ENCODE assay signal across 19 mouse cellular contexts in genomic region chr1:55706933-55707332, GRCm38 (mm10).
DNase-seq lines count a peak whose midpoint lies in the region; ATAC-seq lines count a peak whose summit lies in the region.
"Had no signal": no experiment of that assay in that cellular context is flagged by ENCODE, and none has a peak within 500 bp of the region (broad histone marks: within the 10 kb centered on the region; RNA-seq: fewer than 3 reads in every experiment).

No protein-coding gene starts in this region.

- ATAC-seq in liver, embryonic 16.5 days (ENCODE audit: low read depth): peak; percentile 37; the same call in 1 of the 2 replicates
- no peak for ATAC-seq in liver, embryonic 11.5 days (replicated peaks; ENCODE audit: low FRiP score)
- ATAC-seq: lung, postnatal 0 days had no signal

- DNase-seq in liver, embryonic 11.5 days (ENCODE audit: low spot score): no peak
- peak; percentile 30 for DNase-seq in fat pad, adult 2 months (ENCODE audit: extremely low read depth, low read depth, low spot score)
- peak; percentile 93 for DNase-seq in kidney, adult 9 months
- DNase-seq in kidney, postnatal 36 days: peak; percentile 51 to 82
- no peak for DNase-seq in embryo, embryonic 9.5 days (ENCODE audit: extremely low spot score)
- no peak for DNase-seq in MN1 (ENCODE audit: low spot score)
- DNase-seq: adrenal gland, adult 8-10 months; cerebellum, adult 18-20 months; gastrocnemius, postnatal 36 days; heart, postnatal 14 days; liver, embryonic 13.5 days; right cerebral cortex, postnatal 14 days had no signal

- H3K27ac ChIP-seq in liver, embryonic 16.5 days (ENCODE audit: low read length): no peak overlapping the region
- H3K27ac ChIP-seq in liver, embryonic 11.5 days (ENCODE audit: low read depth, low read length): no peak overlapping the region
- H3K27ac ChIP-seq: embryonic facial prominence, embryonic 15.5 days; forebrain, embryonic 12.5 days; hindbrain, embryonic 13.5 days; liver, embryonic 13.5 days; neural tube, embryonic 13.5 days had no signal

- no peaks in the 10 kb centered on the region for H3K4me1 ChIP-seq in liver, embryonic 16.5 days (ENCODE audit: control insufficient read depth, low read depth, low read length)
- H3K4me1 ChIP-seq in liver, embryonic 11.5 days (replicated peaks; ENCODE audit: control insufficient read depth, insufficient read depth, low read length): no peaks in the 10 kb centered on the region
- H3K4me1 ChIP-seq: embryonic facial prominence, embryonic 15.5 days; liver, embryonic 13.5 days; megakaryocyte, embryonic 14.5 days had no signal

- H3K4me3 ChIP-seq in liver, embryonic 16.5 days (ENCODE audit: low read depth, low read length): no peak overlapping the region
- no peak overlapping the region for H3K4me3 ChIP-seq in liver, embryonic 11.5 days (ENCODE audit: low read depth, low read length)
- H3K4me3 ChIP-seq: embryonic facial prominence, embryonic 15.5 days; forebrain, embryonic 12.5 days; hindbrain, embryonic 13.5 days; liver, embryonic 13.5 days; megakaryocyte, embryonic 14.5 days; neural tube, embryonic 13.5 days had no signal

- 26% methylated on average over 1 of the region's 1 CpGs for WGBS in liver, embryonic 16.5 days (ENCODE audit: insufficient replicate concordance)
- 57% methylated on average over 1 of the region's 1 CpGs for WGBS in liver, embryonic 11.5 days

- no peak overlapping the region for H3K9ac ChIP-seq in liver, embryonic 16.5 days (ENCODE audit: low read depth, low read length)
- H3K9ac ChIP-seq in liver, embryonic 11.5 days (ENCODE audit: low read depth, low read length): no peak overlapping the region
- H3K9ac ChIP-seq: embryonic facial prominence, embryonic 15.5 days; forebrain, embryonic 12.5 days; hindbrain, embryonic 13.5 days; liver, embryonic 13.5 days; neural tube, embryonic 13.5 days had no signal

- no peak overlapping the region for H3K4me2 ChIP-seq in liver, embryonic 16.5 days (ENCODE audit: low read depth, low read length)
- no peak overlapping the region for H3K4me2 ChIP-seq in liver, embryonic 11.5 days
- H3K4me2 ChIP-seq: embryonic facial prominence, embryonic 15.5 days; forebrain, embryonic 12.5 days; hindbrain, embryonic 13.5 days; liver, embryonic 13.5 days; neural tube, embryonic 13.5 days had no signal

- H3K27me3 ChIP-seq in liver, embryonic 16.5 days (ENCODE audit: control insufficient read depth, insufficient read depth, low read depth, low read length): no peaks in the 10 kb centered on the region
- H3K27me3 ChIP-seq in liver, embryonic 11.5 days (replicated peaks; ENCODE audit: control insufficient read depth, insufficient read depth, low read length): no peaks in the 10 kb centered on the region
- H3K27me3 ChIP-seq: embryonic facial prominence, embryonic 15.5 days; forebrain, embryonic 12.5 days; hindbrain, embryonic 13.5 days; liver, embryonic 13.5 days; megakaryocyte, embryonic 14.5 days; neural tube, embryonic 13.5 days had no signal

- H3K9me3 ChIP-seq in liver, embryonic 16.5 days (replicated peaks; ENCODE audit: control insufficient read depth, low read length): no peaks in the 10 kb centered on the region
- H3K9me3 ChIP-seq in liver, embryonic 11.5 days (ENCODE audit: control insufficient read depth, low read length): no peaks in the 10 kb centered on the region
- H3K9me3 ChIP-seq: embryonic facial prominence, embryonic 15.5 days; forebrain, embryonic 12.5 days; hindbrain, embryonic 13.5 days; liver, embryonic 13.5 days; megakaryocyte, embryonic 14.5 days; neural tube, embryonic 13.5 days had no signal

- H3K36me3 ChIP-seq in liver, embryonic 16.5 days (ENCODE audit: control insufficient read depth, insufficient read depth): no peaks in the 10 kb centered on the region
- H3K36me3 ChIP-seq in liver, embryonic 11.5 days (ENCODE audit: control insufficient read depth, insufficient read depth, low read length): no peaks in the 10 kb centered on the region
- H3K36me3 ChIP-seq: embryonic facial prominence, embryonic 15.5 days; forebrain, embryonic 12.5 days; hindbrain, embryonic 13.5 days; liver, embryonic 13.5 days; neural tube, embryonic 13.5 days had no signal

Comparison
In these comparisons a context has a peak if more than half of its experiments do, and no peak if none do; other contexts are left out.
1. DNase-seq: peak in fat pad, adult 2 months (single experiment), kidney, adult 9 months (single experiment) and kidney, postnatal 36 days (2 of 2); none in liver, embryonic 11.5 days (single experiment), embryo, embryonic 9.5 days (single experiment) and MN1 (single experiment).